Mouse (Mus musculus): ENCODE measurements around the gene Prkag1.

The Prkag1 gene

GRCm38 (mm10) chr15:98777762-98778161 is 53.6 kb downstream of the Prkag1 start, which contains the start of gene Wnt10b:
TSS of gene Wnt10b (minus strand) at chr15:98778150.
- Histone ChIP-seq H3K36me3 (ENCODE audit: insufficient read depth, low read length) (no peaks in the 10 kb centered on the region), H3K27me3 (ENCODE audit: insufficient read depth, low read length) (peaks cover 94% of the 10 kb centered on the region), H3K9me3 (ENCODE audit: low read length) (no peaks in the 10 kb centered on the region), H3K4me1 (replicated peaks; ENCODE audit: low read depth, low read length) (peaks cover 70% of the 10 kb centered on the region), H3K4me3 (replicated peaks; ENCODE audit: low read length) (peak within 1 kb of the TSS; percentile 60)
- TF ChIP-seq CTCF (conservative IDR thresholded peaks at IDR 0.05; ENCODE audit: low read length): no peak
- TF ChIP-seq POU5F1 (IDR thresholded peaks at IDR 0.05; ENCODE audit: borderline replicate concordance, low read length): no peak
- no peak for TF ChIP-seq NANOG (IDR thresholded peaks at IDR 0.05; ENCODE audit: borderline replicate concordance, low read length)

- Histone ChIP-seq H3K36me3 (ENCODE audit: insufficient read depth, low read length) (no peaks in the 10 kb centered on the region), H3K4me3 (replicated peaks; ENCODE audit: low read length) (peak overlapping the region; percentile 57; the same call in 1 of the 2 replicates), H3K27me3 (ENCODE audit: insufficient read depth, low read length) (peaks cover 98% of the 10 kb centered on the region), H3K9me3 (ENCODE audit: low read length) (no peaks in the 10 kb centered on the region), H3K4me1 (replicated peaks; ENCODE audit: low read depth, low read length) (peaks cover 76% of the 10 kb centered on the region)
- TF ChIP-seq NANOG (IDR thresholded peaks at IDR 0.05; ENCODE audit: borderline replicate concordance, low read length): no peak
- no peak for TF ChIP-seq CTCF (conservative IDR thresholded peaks at IDR 0.05; ENCODE audit: low read length)
- TF ChIP-seq POU5F1 (IDR thresholded peaks at IDR 0.05; ENCODE audit: borderline replicate concordance, low read length): no peak
These were observed 54.2 kb downstream of the Prkag1 start for GRCm38 (mm10) chr15:98777005-98777616.

- H3K9me3 ChIP-seq (ENCODE audit: low read length): no peaks in the 10 kb centered on the region
- H3K27me3 ChIP-seq (ENCODE audit: insufficient read depth, low read length): peaks cover 98% of the 10 kb centered on the region
- H3K4me1 ChIP-seq (replicated peaks; ENCODE audit: low read depth, low read length): peaks cover 83% of the 10 kb centered on the region
- TF ChIP-seq CTCF (conservative IDR thresholded peaks at IDR 0.05; ENCODE audit: low read length) (no peak), NANOG (IDR thresholded peaks at IDR 0.05; ENCODE audit: borderline replicate concordance, low read length) (no peak), POU5F1 (IDR thresholded peaks at IDR 0.05; ENCODE audit: borderline replicate concordance, low read length) (no peak)
- H3K4me3 ChIP-seq (replicated peaks; ENCODE audit: low read length): peak overlapping the region; percentile 57
- H3K36me3 ChIP-seq (ENCODE audit: insufficient read depth, low read length): no peaks in the 10 kb centered on the region
These were observed 54.9 kb downstream of the Prkag1 start for GRCm38 (mm10) chr15:98776280-98777004.

GRCm38 (mm10) chr15:98775533-98775932 is 55.8 kb downstream of the Prkag1 start:
- TF ChIP-seq CTCF (conservative IDR thresholded peaks at IDR 0.05; ENCODE audit: low read length) (no peak), NANOG (IDR thresholded peaks at IDR 0.05; ENCODE audit: borderline replicate concordance, low read length) (no peak), POU5F1 (IDR thresholded peaks at IDR 0.05; ENCODE audit: borderline replicate concordance, low read length) (no peak)
- H3K9me3 ChIP-seq (ENCODE audit: low read length): no peaks in the 10 kb centered on the region
- no peak overlapping the region for H3K4me3 ChIP-seq (replicated peaks; ENCODE audit: low read length)
- peaks cover 96% of the 10 kb centered on the region for H3K27me3 ChIP-seq (ENCODE audit: insufficient read depth, low read length)
- peaks cover 80% of the 10 kb centered on the region for H3K4me1 ChIP-seq (replicated peaks; ENCODE audit: low read depth, low read length)
- no peaks in the 10 kb centered on the region for H3K36me3 ChIP-seq (ENCODE audit: insufficient read depth, low read length)

- Histone ChIP-seq H3K27me3 (ENCODE audit: insufficient read depth, low read length) (peaks cover 96% of the 10 kb centered on the region), H3K36me3 (ENCODE audit: insufficient read depth, low read length) (no peaks in the 10 kb centered on the region), H3K9me3 (ENCODE audit: low read length) (no peaks in the 10 kb centered on the region), H3K4me1 (replicated peaks; ENCODE audit: low read depth, low read length) (peaks cover 69% of the 10 kb centered on the region), H3K4me3 (replicated peaks; ENCODE audit: low read length) (no peak overlapping the region)
- no peak for TF ChIP-seq CTCF (conservative IDR thresholded peaks at IDR 0.05; ENCODE audit: low read length)
- TF ChIP-seq POU5F1 (IDR thresholded peaks at IDR 0.05; ENCODE audit: borderline replicate concordance, low read length): no peak
- TF ChIP-seq NANOG (IDR thresholded peaks at IDR 0.05; ENCODE audit: borderline replicate concordance, low read length): no peak
These were observed 57.2 kb downstream of the Prkag1 start for GRCm38 (mm10) chr15:98774096-98774495.

- no peaks in the 10 kb centered on the region for H3K36me3 ChIP-seq (ENCODE audit: insufficient read depth, low read length)
- H3K4me1 ChIP-seq (replicated peaks; ENCODE audit: low read depth, low read length): peaks cover 56% of the 10 kb centered on the region
- H3K4me3 ChIP-seq (replicated peaks; ENCODE audit: low read length): peak overlapping the region; percentile 63
- no peaks in the 10 kb centered on the region for H3K9me3 ChIP-seq (ENCODE audit: low read length)
- H3K27me3 ChIP-seq (ENCODE audit: insufficient read depth, low read length): peaks cover 96% of the 10 kb centered on the region
- no peak for TF ChIP-seq NANOG (IDR thresholded peaks at IDR 0.05; ENCODE audit: borderline replicate concordance, low read length)
- TF ChIP-seq CTCF (conservative IDR thresholded peaks at IDR 0.05; ENCODE audit: low read length): no peak
- TF ChIP-seq POU5F1 (IDR thresholded peaks at IDR 0.05; ENCODE audit: borderline replicate concordance, low read length): no peak
These were observed 58.7 kb downstream of the Prkag1 start for GRCm38 (mm10) chr15:98772511-98773211.

GRCm38 (mm10) chr15:98771813-98772425 is 59.4 kb downstream of the Prkag1 start:
- H3K27me3 ChIP-seq (ENCODE audit: insufficient read depth, low read length): peaks cover 89% of the 10 kb centered on the region
- peaks cover 48% of the 10 kb centered on the region for H3K4me1 ChIP-seq (replicated peaks; ENCODE audit: low read depth, low read length)
- no peaks in the 10 kb centered on the region for H3K9me3 ChIP-seq (ENCODE audit: low read length)
- H3K36me3 ChIP-seq (ENCODE audit: insufficient read depth, low read length): no peaks in the 10 kb centered on the region
- H3K4me3 ChIP-seq (replicated peaks; ENCODE audit: low read length): peak overlapping the region; percentile 63
- TF ChIP-seq POU5F1 (IDR thresholded peaks at IDR 0.05; ENCODE audit: borderline replicate concordance, low read length): no peak
- no peak for TF ChIP-seq NANOG (IDR thresholded peaks at IDR 0.05; ENCODE audit: borderline replicate concordance, low read length)
- TF ChIP-seq CTCF (conservative IDR thresholded peaks at IDR 0.05; ENCODE audit: low read length): no peak

- Histone ChIP-seq H3K4me3 (replicated peaks; ENCODE audit: low read length) (no peak overlapping the region), H3K36me3 (ENCODE audit: insufficient read depth, low read length) (no peaks in the 10 kb centered on the region), H3K27me3 (ENCODE audit: insufficient read depth, low read length) (peaks cover 66% of the 10 kb centered on the region), H3K9me3 (ENCODE audit: low read length) (no peaks in the 10 kb centered on the region), H3K4me1 (replicated peaks; ENCODE audit: low read depth, low read length) (peaks cover 34% of the 10 kb centered on the region)
- TF ChIP-seq CTCF (conservative IDR thresholded peaks at IDR 0.05; ENCODE audit: low read length): no peak
These were observed 63.1 kb downstream of the Prkag1 start for GRCm38 (mm10) chr15:98768259-98768658.

Data from E14TG2a.4 (cell line).